Mouse (Mus musculus): ENCODE results near the gene C1ql3. TPM values are rescaled to one million over a fixed set of nuclear protein-coding genes. Genes with fewer than 3 reads are reported as not detected.

The C1ql3 gene
- total and polyA plus RNA-seq, 3 experiments = 0.06 TPM; not detected in 2

DNA sequence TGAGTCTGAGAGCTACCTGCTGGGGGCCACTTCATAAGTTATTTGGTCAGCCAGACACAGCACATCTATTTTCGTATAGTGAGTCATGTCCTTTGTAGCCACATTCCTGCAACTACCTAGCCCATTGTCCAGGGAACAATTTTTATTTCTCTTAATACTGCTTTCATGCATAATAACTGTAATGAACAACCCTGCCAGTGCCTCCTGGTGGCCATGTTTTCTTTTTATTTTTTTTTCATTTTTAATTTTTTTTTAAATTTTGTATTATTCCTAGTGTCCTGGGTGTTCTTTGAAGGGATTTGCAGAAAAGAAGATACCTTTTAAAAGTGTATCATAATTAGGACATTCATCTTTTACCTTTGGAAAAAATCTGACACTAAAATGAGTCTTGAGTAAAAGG lies 3.2 kb downstream of the C1ql3 start:
- Histone ChIP-seq H3K79me2 (ENCODE audit: control insufficient read depth, insufficient read depth, low read length, poor library complexity) (no peaks in the 10 kb centered on the region), H3K36me3 (ENCODE audit: control insufficient read depth in 1 of 2, insufficient read depth in 2 of 2, low read length in 2 of 2) (no peaks in the 10 kb centered on the region), H3K9me3 (replicated peaks; ENCODE audit: insufficient read depth, low read length) (no peaks in the 10 kb centered on the region), H3K27me3 (ENCODE audit: control insufficient read depth in 1 of 2, insufficient read depth in 2 of 2, low read length in 2 of 2) (no peaks in the 10 kb centered on the region), H3K4me3 (ENCODE audit: control insufficient read depth in 1 of 2, insufficient read depth in 1 of 2, low read depth in 2 of 2, low read length in 2 of 2) (no peak overlapping the region), H3K27ac (ENCODE audit: control insufficient read depth, low read depth, low read length) (no peak overlapping the region), H3K4me1 (ENCODE audit: control insufficient read depth in 1 of 2, insufficient read depth in 2 of 2, low read length in 2 of 2) (no peaks in the 10 kb centered on the region), H3K9ac (ENCODE audit: control insufficient read depth, low read depth, low read length, poor library complexity, severe bottlenecking) (no peak overlapping the region)
- no peak for DNase-seq (ENCODE audit: low read depth, low spot score)
- no peak for TF ChIP-seq POLR2AphosphoS5 (IDR thresholded peaks at IDR 0.05; ENCODE audit: borderline replicate concordance, low read depth, low read length)
- TF ChIP-seq ZKSCAN1 (IDR thresholded peaks at IDR 0.05; ENCODE audit: low read depth, low read length) = no peak
- no peak for TF ChIP-seq USF1 (IDR thresholded peaks at IDR 0.05; ENCODE audit: low read depth, low read length)
- TF ChIP-seq SMC3 (IDR thresholded peaks at IDR 0.05; ENCODE audit: low read depth, low read length) = no peak
- no peak for TF ChIP-seq ZNF384 (IDR thresholded peaks at IDR 0.05; ENCODE audit: low read depth, low read length)
- TF ChIP-seq MAZ (IDR thresholded peaks at IDR 0.05; ENCODE audit: low read depth, low read length) = no peak
- no peak for TF ChIP-seq MYC (IDR thresholded peaks at IDR 0.05; ENCODE audit: low read depth, low read length)
- TF ChIP-seq BHLHE40 (IDR thresholded peaks at IDR 0.05; ENCODE audit: borderline replicate concordance, low read depth, low read length) = no peak

DNA sequence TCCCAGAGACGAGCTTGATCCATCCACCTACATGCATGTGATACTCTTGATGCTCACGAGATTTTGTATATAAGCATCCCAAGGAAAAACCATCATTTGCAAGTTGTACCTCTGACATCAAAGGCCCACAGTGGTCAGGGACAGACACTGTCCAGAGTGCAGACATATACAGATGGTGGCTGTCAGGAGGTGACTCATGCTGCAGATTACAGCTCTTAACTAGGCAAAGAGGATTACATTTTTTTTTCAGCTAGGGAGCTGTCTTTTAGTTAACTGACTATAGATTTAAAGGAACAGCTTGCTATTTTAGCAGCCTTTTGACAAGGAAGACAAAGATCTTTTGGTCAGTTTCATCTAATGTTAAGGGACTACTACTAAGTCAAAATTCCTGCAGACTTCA lies 11.6 kb downstream of the C1ql3 start:
- no peak for DNase-seq (ENCODE audit: low read depth, low spot score)
- TF ChIP-seq ZKSCAN1 (IDR thresholded peaks at IDR 0.05; ENCODE audit: low read depth, low read length) (no peak), TCF12 (IDR thresholded peaks at IDR 0.05; ENCODE audit: low read depth, low read length) (no peak), HCFC1 (IDR thresholded peaks at IDR 0.05; ENCODE audit: low read depth, low read length) (no peak), POLR2AphosphoS5 (IDR thresholded peaks at IDR 0.05; ENCODE audit: borderline replicate concordance, low read depth, low read length) (no peak), RCOR1 (IDR thresholded peaks at IDR 0.05; ENCODE audit: low read depth, low read length) (no peak), SIN3A (IDR thresholded peaks at IDR 0.05; ENCODE audit: low read length) (no peak), ZMIZ1 (IDR thresholded peaks at IDR 0.05; ENCODE audit: low read depth, low read length) (no peak), TBP (IDR thresholded peaks at IDR 0.05; ENCODE audit: low read depth, low read length) (no peak), KAT2A (conservative IDR thresholded peaks at IDR 0.05; ENCODE audit: low read depth, low read length) (no peak)
- H3K4me1 ChIP-seq (ENCODE audit: control insufficient read depth in 1 of 2, insufficient read depth in 2 of 2, low read length in 2 of 2) = no peaks in the 10 kb centered on the region
- no peaks in the 10 kb centered on the region for H3K79me2 ChIP-seq (ENCODE audit: control insufficient read depth, insufficient read depth, low read length, poor library complexity)
- H3K27ac ChIP-seq (ENCODE audit: control insufficient read depth, low read depth, low read length) = no peak overlapping the region
- no peaks in the 10 kb centered on the region for H3K9me3 ChIP-seq (replicated peaks; ENCODE audit: insufficient read depth, low read length)
- H3K4me3 ChIP-seq (ENCODE audit: control insufficient read depth in 1 of 2, insufficient read depth in 1 of 2, low read depth in 2 of 2, low read length in 2 of 2) = no peak overlapping the region
- H3K9ac ChIP-seq (ENCODE audit: control insufficient read depth, low read depth, low read length, poor library complexity, severe bottlenecking) = no peak overlapping the region
- H3K36me3 ChIP-seq (ENCODE audit: control insufficient read depth in 1 of 2, insufficient read depth in 2 of 2, low read length in 2 of 2) = no peaks in the 10 kb centered on the region
- no peaks in the 10 kb centered on the region for H3K27me3 ChIP-seq (ENCODE audit: control insufficient read depth in 1 of 2, insufficient read depth in 2 of 2, low read length in 2 of 2)
